Mouse (Mus musculus): ENCODE data around the gene Fndc3b. TPM values are rescaled to one million over a fixed set of nuclear protein-coding genes. Genes with fewer than 3 reads are reported as not detected.

Gene Fndc3b
- total RNA-seq, 2 experiments from 2014 or later, result 20.6 to 22.0 TPM

DNA sequence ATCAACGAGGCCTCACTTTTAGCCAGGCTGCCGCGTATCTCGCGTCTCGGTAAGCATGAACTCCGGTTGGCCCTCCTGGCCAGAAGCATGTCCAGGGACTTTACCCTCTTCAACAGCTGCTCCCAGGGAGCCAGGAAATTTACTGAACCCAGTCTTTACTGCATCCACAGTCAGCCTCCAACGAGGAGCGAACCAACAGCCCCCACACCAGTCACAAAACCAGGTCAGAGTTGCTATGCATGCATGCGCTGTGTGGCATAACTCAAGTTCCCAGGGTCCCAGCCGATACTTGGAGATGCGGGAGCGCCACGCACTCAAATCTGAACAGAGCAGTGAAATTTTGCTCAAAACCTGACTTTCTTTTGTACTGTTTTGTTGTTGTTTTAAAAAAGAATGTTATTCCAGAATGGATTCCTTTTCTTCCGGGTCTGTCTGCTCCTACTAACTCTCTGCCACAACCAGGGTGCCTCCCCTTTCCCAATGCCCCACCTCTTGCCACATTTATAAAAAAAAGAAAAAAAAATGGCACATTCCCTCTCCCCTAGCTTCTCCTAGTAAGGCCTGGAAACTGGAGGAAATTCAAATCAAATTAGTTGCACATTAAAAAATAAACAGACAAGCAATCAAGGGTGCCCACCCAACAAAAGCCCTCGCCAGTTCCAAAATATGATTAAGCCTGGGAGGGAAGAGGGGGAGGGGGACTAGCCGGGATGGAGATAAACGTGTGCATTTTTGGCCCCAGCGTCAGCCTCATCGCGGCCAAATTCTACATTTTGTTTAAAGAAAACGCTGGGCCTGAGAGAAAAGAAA is 1.8 kb downstream of the Fndc3b start:
- no peak for DNase-seq

- DNase-seq, result no peak
Observed at GRCm38 (mm10) chr3:27708581-27708980, 2.5 kb downstream of the Fndc3b start.

- DNase-seq, result no peak
Observed at GRCm38 (mm10) chr3:27705761-27706160, 5.3 kb downstream of the Fndc3b start.

DNA sequence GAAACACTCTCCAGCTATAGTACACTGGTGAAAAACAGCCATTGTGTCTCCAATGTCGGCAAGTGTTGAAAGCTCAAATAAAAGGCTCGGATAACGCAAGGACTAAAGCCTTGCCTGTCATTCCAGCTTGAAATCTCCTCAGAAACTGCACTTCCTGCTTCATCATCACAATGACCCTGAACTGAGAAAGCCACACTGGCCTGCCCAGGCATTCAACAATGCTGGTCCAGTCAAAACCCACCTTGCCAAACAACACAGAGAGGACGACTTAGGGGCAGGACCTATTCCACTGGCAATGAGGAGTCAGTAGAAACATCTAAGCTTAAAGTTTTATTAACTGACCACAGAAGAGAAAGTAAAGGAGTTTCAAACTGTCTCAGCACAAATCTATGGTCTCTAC is 6.1 kb downstream of the Fndc3b start:
- no peak for DNase-seq

DNA sequence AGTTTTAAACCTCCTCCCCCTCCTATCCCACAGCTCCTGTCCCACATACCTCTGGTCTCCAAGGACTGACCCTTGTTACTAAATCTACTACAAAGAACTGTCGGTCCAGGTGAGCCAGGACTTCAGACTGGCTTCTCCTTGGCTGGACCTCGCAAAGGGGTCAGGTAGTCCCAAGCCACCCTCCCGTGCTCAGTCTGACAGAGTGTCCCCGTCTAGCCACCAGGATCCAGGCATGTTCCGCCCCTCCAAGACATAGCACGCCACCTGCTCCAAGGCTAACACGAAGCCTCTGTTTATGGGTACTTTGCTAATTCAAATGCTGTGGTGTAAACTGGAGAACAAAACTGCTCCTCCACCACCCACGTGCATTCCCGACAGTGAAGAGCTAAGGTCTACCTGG is 6.5 kb downstream of the Fndc3b start:
- no peak for DNase-seq

DNA sequence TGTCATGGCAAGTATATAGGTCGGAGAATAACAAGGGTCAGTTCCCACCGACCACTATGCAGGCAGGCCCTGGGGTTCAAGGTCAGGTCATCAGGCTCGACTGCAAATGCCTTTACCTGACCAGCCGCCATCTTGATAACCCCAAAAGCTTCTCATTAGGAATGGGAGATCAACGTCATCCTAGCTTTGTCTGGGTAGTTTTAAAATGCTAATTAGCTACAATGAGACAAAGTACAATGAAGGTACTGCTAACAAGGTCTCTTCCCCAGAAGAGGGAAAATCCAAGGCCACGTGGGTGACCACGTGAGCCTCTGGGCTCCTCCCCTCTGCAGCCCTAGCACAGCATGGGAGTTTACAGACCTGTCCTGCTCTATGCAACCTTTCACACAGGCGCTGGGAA is 7.6 kb downstream of the Fndc3b start:
- no peak for DNase-seq

DNA sequence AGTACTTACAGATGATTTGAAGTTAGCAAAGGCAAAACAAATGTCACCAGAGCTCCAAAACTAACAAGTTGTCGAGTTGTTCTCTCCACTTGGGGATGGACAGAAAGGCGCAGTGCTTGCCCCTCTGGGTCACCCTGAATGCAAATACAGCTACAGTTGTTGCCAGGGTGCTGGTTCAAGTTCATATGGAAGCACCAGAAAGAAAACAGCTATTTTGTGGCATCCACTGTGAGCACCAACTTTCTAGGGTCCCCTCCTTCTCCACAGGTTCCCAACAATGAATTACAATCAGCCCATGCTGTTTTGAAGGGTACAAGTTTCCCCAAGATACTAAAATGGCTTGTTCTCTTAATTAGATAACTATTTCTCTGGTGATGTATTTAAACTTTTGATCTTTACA is 8.0 kb downstream of the Fndc3b start:
- DNase-seq, result no peak

GRCm38 (mm10) chr3:27698671-27699070 is 12.4 kb downstream of the Fndc3b start:
- no peak for DNase-seq

DNA sequence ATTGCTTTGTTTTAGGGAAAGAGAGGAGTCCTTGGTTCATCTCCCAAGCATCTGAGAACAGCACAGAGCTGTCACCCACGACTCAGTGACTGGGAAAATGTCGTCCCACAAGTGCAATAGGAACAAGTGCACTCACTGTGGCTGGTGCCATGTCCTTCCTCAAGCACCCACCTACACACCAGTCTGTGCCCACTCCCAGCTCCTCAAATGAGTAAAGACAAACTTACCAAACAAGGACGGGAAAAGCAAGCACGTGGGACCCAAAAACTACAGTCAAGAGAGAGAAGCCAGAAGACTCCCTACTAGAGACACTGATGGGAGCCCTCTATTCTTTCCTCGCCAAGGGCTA is 14.7 kb downstream of the Fndc3b start:
- DNase-seq, result no peak

GRCm38 (mm10) chr3:27695612-27696448 is 15.3 kb downstream of the Fndc3b start:
- no peak for DNase-seq

DNA sequence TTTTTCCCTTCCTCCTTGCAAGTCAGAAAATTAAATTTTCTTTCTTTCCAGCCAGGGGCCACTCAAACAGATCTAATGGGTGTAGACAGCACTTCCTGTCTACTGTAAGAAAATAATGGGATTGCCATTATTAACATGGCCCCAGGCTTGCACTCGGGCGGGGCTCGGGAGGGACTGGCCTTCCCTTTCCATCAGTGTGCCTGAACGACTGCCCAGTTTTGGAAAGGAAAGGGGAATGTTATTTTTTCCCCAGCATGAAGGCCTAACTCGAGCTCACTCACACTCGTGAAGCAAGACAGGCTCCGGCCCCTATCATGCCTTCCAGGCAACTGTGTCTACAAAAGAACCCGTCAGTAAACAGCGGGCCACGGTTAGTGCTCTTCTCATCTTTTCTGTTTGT is 16.5 kb downstream of the Fndc3b start:
- no peak for DNase-seq

DNA sequence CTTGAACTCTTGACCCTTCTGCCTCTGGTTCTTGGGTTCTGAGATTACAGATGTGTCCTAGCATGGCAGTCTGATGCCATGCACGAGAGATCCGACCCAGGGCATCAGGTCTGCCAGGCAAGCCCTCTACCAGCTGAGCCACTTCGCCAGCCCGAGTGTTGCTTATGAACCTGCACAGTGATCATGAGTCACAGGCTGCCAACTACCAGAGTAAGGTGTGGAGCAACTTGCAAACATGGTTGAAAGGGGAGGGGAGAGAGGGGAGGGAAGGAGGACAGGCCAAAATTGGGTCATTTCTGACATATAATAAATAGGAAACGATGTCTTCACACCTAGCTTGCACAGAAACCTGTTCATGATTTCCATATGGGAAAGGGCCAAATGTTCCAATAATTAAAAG is 17.0 kb downstream of the Fndc3b start:
- no peak for DNase-seq

DNA sequence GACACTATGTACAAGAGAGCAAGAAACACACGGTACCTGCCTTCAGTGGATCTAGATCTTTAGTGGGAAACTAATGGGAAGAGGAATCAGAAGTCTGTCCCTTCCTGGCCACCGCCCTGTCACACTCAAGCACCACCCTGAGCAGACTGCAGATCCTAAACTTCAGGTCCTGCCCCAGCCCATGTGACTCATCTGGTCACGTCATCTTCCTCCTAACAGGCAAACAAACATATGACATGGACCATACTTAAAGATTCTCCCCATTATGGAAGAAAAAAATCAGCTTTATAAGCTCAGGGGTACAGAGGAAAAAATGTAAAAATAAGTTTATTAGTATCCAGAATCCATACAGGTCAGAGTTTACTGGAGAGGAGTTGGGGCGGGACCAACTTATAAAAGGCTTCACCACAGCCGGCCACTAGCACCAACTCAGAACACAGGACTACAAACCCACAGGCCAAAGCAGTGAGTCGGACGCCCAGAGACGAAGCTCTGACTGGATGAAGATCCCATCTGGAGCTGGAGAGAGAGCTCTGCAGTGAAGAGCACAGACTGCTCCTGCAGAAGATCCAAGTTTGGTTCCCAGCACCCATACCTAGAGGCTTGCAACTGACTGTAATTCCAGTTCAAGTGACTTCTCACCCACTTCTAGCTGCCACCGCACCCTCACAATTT is 19.5 kb downstream of the Fndc3b start:
- no peak for DNase-seq

DNA sequence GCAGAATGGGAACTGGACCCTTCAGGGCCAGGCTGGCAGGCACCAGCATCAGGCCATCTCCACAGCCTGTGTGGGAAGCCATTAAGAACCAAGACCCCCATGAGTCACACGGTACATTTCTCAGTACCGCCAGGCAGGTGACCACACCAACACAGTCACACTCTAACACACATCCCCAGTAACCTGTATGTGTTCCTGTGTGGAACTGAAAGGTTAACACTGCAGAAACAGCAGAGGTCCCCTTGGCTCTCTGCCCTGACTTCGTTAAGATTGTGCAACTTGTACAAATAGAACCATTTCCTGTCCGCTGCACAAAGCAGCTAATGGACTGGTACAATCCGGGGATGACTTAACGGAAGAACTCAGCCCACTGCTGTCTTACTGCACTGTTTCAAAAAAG is 21.1 kb downstream of the Fndc3b start:
- DNase-seq, result peak; percentile 56

GRCm38 (mm10) chr3:27689149-27689865 is 21.8 kb downstream of the Fndc3b start:
- DNase-seq, result peak; percentile 42

DNA sequence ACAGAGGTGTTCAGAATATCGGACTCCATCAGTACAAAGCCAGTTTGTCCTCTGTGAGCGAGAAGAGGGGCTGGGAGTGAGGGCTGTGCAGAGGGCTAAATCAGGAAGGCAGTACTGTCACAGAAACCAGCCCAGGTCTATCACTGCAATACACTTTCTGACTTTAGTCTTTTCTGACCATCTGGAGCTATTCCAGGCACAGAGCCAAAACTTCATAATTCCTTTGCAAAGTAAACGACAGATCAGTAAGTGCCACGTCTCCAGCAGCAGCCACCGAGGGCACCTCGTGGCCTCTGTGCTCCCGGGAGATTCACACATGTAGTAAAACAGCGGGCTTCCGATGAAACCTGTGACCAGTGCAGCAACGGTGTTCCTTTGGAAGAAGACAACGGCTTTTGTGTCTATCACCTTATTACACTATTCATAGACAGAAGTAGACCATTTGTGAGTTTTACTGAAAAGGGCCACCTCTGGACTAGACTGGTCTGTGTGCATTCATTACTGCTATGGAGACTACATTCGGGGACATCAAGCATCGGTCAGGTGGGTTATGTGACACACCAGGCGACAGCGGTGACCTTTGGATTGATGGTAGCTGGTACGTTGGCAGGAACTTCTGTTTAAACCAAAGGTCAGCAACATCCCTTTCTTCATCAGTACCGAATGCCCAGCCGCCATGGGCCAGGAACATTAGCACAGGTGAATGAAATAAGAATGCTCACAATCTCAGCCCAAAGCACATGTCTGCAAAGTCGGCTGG is 24.2 kb downstream of the Fndc3b start:
- no peak for DNase-seq

DNA sequence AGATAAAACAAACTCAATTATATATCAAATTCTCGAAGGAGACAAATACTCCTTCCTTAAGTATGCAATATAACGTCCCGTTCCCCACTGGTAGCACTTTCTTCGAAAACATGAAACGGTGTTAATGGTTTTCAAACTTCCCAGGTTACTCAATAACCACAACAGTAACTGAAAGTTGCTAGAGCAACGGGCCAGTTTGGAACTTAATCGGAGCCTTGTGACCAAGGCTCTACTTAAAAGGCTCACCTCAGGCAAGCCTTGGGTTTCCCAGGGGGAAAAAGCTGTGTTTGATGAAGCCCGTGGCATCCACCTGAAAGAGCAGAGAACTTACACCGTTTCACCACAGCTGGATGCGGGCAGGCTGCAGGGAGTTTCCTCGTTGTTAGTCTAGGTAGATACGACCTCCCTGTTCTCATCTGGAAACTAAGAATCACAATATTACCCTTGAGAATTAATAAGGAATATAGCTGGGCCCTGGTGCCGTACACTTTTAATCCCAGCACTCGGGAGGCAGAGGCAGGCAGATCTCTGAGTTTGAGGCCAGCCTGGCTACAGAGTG is 25.4 kb downstream of the Fndc3b start:
- no peak for DNase-seq

DNA sequence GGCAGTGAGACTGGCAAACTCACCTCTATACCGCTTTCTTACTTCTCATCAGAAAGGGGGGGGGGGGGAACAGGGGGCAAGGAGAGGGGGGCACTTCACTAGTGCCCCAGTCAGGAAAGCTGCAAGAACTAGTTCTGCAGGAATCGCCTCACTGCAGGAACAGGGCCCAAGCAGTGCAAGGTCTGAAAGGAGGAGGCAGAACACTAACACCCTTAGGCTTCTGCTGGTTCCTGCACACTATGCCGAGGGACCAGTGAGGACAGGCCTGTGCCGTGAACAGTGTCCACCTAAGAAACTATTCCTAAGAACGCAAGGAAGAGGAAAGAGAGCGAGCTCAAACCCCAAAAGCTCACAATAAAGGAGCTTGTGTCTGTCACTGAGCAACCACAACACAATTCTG is 26.0 kb downstream of the Fndc3b start:
- no peak for DNase-seq

- DNase-seq, result no peak
Observed at GRCm38 (mm10) chr3:27683374-27683773, 27.7 kb downstream of the Fndc3b start.

- DNase-seq, result no peak
Observed at GRCm38 (mm10) chr3:27677574-27677973, 33.5 kb downstream of the Fndc3b start.

DNA sequence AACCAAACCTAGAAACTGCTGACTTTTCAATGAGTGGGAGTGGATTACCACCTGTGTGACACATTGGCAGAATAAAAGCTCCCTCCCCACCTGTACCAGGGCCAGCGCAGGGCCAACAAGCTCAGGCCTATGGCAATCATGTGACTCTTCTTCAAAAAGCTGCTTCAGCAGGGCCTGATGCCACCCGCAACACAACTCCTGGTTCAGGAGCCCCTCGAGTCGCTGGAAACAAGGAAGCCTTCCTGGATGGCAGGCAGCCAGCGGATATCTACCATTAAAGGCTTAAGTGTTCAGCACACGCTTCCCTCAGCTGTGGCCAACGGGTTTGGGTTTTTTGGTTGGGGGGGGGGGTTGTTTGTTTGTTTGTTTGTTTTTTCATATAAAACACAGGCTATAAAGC is 37.4 kb downstream of the Fndc3b start:
- no peak for DNase-seq

Measured in gastrocnemius, postnatal 25 days (tissue).